Mouse (Mus musculus) liver, postnatal 0 days (tissue): ENCODE data around the gene Stom. TPM values are rescaled to one million over a fixed set of nuclear protein-coding genes. Genes with fewer than 3 reads are reported as not detected.

ENCODE experiments used
- ATAC-seq: fragments of 200-750 bp; cut with Nextera tagmentation; 2 replicates; pipeline ENCODE4 v1.8.0; 2017; ENCODE audit warnings: mild to moderate bottlenecking, moderate library complexity
- DNase-seq: peaks from one replicate; pipeline ENCODE4 v3.0.0-alpha.2; 2016
- H3K27ac ChIP-seq: fragments of 300-500 bp; sonication (generic); 2 replicates; pipeline ENCODE4 v1.5.1; 2014; ENCODE audit warnings: antibody characterized with exemption, moderate library complexity, mild to moderate bottlenecking, low read depth
- H3K27me3 ChIP-seq: fragments of 300-500 bp; sonication (generic); 2 replicates; pipeline ENCODE4 v1.6.1; 2014; ENCODE audit warnings: low read length, control low read depth, mixed read lengths; ENCODE audit not compliant: insufficient read depth
- H3K36me3 ChIP-seq: fragments of 300-500 bp; sonication (generic); replicated peaks from 2 replicates; pipeline ENCODE4 v1.6.1; 2014; ENCODE audit warnings: mild to moderate bottlenecking, control low read depth, low read length, moderate library complexity, mixed read lengths; ENCODE audit not compliant: insufficient read depth
- H3K4me1 ChIP-seq: fragments of 300-500 bp; sonication (generic); 2 replicates; pipeline ENCODE4 v1.6.1; 2014; ENCODE audit warnings: antibody characterized with exemption, mild to moderate bottlenecking, control low read depth; ENCODE audit not compliant: insufficient read depth
- H3K4me2 ChIP-seq: fragments of 300-500 bp; sonication (generic); 2 replicates; pipeline ENCODE4 v1.6.1; 2014; ENCODE audit warnings: low read depth, mild to moderate bottlenecking, low read length, moderate library complexity, mixed read lengths
- H3K4me3 ChIP-seq: fragments of 300-500 bp; sonication (generic); 2 replicates; pipeline ENCODE4 v1.5.1; 2014; ENCODE audit warnings: low read depth, low read length
- H3K9ac ChIP-seq: fragments of 300-500 bp; sonication (generic); replicated peaks from 2 replicates; pipeline ENCODE4 v1.6.1; 2014; ENCODE audit warnings: mild to moderate bottlenecking, moderate library complexity
- H3K9me3 ChIP-seq: fragments of 300-500 bp; sonication (generic); 2 replicates; pipeline ENCODE4 v1.6.1; 2016; ENCODE audit warnings: mild to moderate bottlenecking, control low read depth, low read length, mixed read lengths
- CTCF ChIP-seq: sonication (generic); IDR thresholded peaks from 2 replicates; pipeline ENCODE4 v1.5.1; 2016; ENCODE audit warnings: antibody characterized with exemption, low read depth
- EP300 ChIP-seq: IDR thresholded peaks from 2 replicates; pipeline ENCODE4 v1.6.1; 2016; ENCODE audit warnings: antibody characterized with exemption, low read depth, mild to moderate bottlenecking
- WGBS: fragments of 180-500 bp; shearing (Covaris S2); extraction: QIAGEN DNeasy Blood & Tissue Kit; methylation state at CpG from one replicate; pipeline ENCODE4 v1.1.7; 2014; ENCODE audit not compliant: insufficient replicate concordance; 5-methylcytosine and 5-hydroxymethylcytosine counted together
- polyA plus RNA-seq: library from polyadenylated mRNA; unstranded; fragments of >200 nt; fragmentation: Nextera tagmentation; extraction: Ambion mirVana; gene quantifications from 2 replicates; pipeline ENCODE4 v1.2.1, GENCODE M21; 2015

Gene Stom
- polyA plus RNA-seq, 1 experiment from 2014 or later, result 86.3 TPM

DNA sequence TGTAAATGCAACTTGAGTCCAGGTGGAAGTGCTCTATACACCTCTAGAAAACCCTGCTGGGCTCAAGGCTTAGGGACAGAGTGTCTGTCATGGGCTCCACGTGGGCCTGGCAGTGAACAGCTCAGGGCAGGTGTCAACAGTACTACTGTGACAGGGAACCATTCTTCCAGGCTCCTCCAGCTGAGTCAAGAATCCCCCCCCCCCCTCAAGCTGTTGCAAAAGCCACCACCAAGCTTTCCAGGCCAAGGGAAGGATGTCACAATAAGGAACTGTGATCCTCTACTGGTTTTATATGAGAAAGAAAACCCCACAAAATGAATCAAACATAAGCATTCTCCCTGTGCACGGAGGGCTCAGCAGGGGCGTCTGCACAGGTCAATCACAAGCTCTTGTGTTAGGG, 22.5 kb downstream of the Stom start:
- no peak overlapping the region for H3K4me3 ChIP-seq
- ATAC-seq, result no peak

DNA sequence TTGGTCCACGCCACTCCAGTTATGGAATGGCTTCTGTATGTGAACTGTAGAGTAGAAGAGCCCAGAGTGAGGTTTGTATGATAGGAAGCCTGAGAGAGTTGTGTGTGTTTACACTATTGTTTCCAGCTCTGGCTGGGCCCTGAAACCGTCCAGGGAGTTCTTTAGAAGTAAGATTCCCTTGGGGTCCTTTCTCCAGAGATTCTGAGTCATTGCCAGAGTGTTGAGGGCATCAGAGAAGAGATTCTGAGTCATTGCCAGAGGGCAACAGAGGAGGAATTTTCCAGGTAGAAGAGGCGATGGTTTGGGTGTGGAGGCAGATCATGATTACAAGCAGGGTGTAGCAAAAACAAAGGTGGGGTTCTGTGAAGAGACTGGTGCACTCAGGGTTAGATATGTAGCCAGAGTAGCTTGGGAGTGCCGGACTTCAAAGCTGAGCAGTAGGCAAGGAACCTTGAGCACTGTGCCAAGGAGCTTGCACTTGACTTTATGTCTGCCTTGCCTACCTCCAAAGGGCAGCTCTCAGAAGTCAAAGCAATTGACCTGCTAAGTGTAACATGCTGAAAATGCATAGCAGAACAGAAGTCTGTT, 26.8 kb downstream of the Stom start:
- DNase-seq, result no peak
- TF ChIP-seq CTCF (no peak), EP300 (no peak)

More for the DNA sequence above, 22.5 kb downstream of the Stom start:
- DNase-seq, result no peak
- Histone ChIP-seq H3K36me3 (peaks cover 62% of the 10 kb centered on the region), H3K27me3 (no peaks in the 10 kb centered on the region), H3K9me3 (no peaks in the 10 kb centered on the region), H3K4me2 (no peak overlapping the region), H3K9ac (no peak overlapping the region), H3K4me1 (peaks cover 16% of the 10 kb centered on the region), H3K27ac (no peak overlapping the region)
- 59% methylated on average over 3 of the region's 3 CpGs for WGBS
- TF ChIP-seq EP300, result no peak
- no peak for TF ChIP-seq CTCF

DNA sequence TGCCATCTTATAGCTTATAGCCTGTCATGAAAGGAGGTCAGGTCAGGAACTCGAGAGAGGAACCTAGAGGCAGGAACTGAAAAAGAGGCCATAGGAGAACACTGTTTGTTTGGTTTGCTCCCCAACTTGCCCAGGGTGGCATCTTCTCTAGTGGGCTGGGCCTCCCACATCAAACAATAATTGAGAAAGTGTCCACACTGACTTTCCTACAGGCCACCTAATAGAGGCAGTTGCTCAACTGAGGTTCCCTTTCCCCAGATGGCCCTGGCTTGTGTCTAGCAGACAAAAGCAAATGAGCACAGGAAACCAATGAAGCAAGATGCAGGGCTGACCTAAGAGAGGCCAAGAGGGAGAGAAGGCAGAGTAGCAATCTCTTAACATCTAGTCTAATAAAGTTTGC, 28.6 kb downstream of the Stom start:
- Histone ChIP-seq H3K36me3 (peaks cover 11% of the 10 kb centered on the region), H3K27me3 (no peaks in the 10 kb centered on the region), H3K9ac (no peak overlapping the region), H3K4me3 (no peak overlapping the region), H3K4me1 (no peaks in the 10 kb centered on the region), H3K27ac (no peak overlapping the region; the same call in 1 of the 2 replicates), H3K4me2 (no peak overlapping the region), H3K9me3 (no peaks in the 10 kb centered on the region)
- peak; percentile 38; the same call in 1 of the 2 replicates for ATAC-seq
- TF ChIP-seq EP300, result no peak
- TF ChIP-seq CTCF, result no peak
- 46% methylated on average over 1 of the region's 1 CpGs for WGBS
- no peak for DNase-seq

More for the DNA sequence above, 26.8 kb downstream of the Stom start:
- H3K4me1 ChIP-seq, result no peaks in the 10 kb centered on the region
- H3K27me3 ChIP-seq, result no peaks in the 10 kb centered on the region
- no peaks in the 10 kb centered on the region for H3K9me3 ChIP-seq
- 90% methylated on average over 4 of the region's 4 CpGs for WGBS
- ATAC-seq, result no peak
- no peak overlapping the region for H3K27ac ChIP-seq
- no peak overlapping the region for H3K9ac ChIP-seq
- H3K4me3 ChIP-seq, result no peak overlapping the region
- H3K4me2 ChIP-seq, result no peak overlapping the region
- H3K36me3 ChIP-seq, result peaks cover 26% of the 10 kb centered on the region

DNA sequence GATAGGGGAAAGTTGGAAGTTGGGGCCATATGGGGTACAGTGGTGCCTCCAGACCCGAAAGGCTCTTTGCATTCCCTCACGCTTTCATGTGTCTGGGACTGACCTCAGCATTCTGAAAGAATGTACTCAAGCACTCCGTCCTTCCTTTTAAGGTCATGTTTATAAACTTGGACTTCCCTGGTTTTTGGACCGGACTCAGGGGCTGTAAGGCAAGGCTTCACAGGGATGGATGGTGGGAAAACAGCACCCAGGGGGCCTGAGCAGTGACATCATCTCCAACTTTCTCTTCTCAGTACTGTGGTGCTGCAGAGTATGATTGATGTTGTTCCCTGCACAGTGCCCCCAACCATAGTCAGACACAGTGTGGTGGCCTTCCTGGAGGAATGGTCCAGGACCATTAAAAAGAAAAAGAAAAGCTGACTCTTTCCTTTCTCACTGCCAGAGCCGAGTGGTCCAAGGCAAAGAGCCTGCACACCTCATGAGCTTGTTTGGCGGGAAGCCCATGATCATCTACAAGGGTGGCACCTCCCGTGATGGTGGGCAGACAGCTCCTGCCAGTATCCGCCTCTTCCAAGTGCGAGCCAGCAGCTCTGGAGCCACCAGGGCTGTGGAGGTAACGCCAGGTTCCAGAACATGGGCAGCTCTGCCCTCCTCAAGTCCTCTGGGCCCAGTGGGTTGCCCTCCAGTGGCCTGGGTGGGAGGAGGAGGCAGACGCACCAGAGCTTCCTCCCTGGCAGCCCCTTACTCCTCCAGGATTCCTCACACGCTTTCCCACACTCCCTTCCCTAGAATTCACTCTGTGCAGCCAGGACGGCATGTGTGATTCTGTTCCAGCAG, 34.5 kb downstream of the Stom start:
- DNase-seq, result no peak
- Histone ChIP-seq H3K4me3 (no peak overlapping the region), H3K4me2 (no peak overlapping the region), H3K4me1 (no peaks in the 10 kb centered on the region), H3K27me3 (no peaks in the 10 kb centered on the region), H3K9ac (no peak overlapping the region), H3K36me3 (peaks cover 15% of the 10 kb centered on the region), H3K9me3 (no peaks in the 10 kb centered on the region), H3K27ac (peak overlapping the region; percentile 39; the same call in 1 of the 2 replicates)
- WGBS, result 74% methylated on average over 13 of the region's 13 CpGs
- ATAC-seq, result no peak
- TF ChIP-seq EP300, result no peak
- TF ChIP-seq CTCF, result no peak

- Histone ChIP-seq H3K27ac (no peak overlapping the region), H3K4me1 (no peaks in the 10 kb centered on the region), H3K9ac (no peak overlapping the region), H3K27me3 (no peaks in the 10 kb centered on the region), H3K4me3 (no peak overlapping the region), H3K4me2 (no peak overlapping the region), H3K36me3 (peaks cover 18% of the 10 kb centered on the region; the same call in 1 of the 2 replicates), H3K9me3 (no peaks in the 10 kb centered on the region)
- WGBS, result 63% methylated on average over 2 of the region's 2 CpGs
- ATAC-seq (no peak), DNase-seq (no peak)
- no peak for TF ChIP-seq CTCF
- TF ChIP-seq EP300, result no peak
These were observed 37.3 kb downstream of the Stom start for GRCm38 (mm10) chr2:35299437-35299836.

GRCm38 (mm10) chr2:35297703-35298332, 39.0 kb downstream of the Stom start:
- DNase-seq (peak; percentile 84), ATAC-seq (peak; percentile 76)
- no peak for TF ChIP-seq EP300
- TF ChIP-seq CTCF, result peak; percentile 100
- Histone ChIP-seq H3K4me3 (no peak overlapping the region), H3K36me3 (peaks cover 18% of the 10 kb centered on the region), H3K9ac (no peak overlapping the region), H3K4me2 (no peak overlapping the region), H3K9me3 (no peaks in the 10 kb centered on the region), H3K4me1 (no peaks in the 10 kb centered on the region), H3K27ac (no peak overlapping the region), H3K27me3 (no peaks in the 10 kb centered on the region)
- 26% methylated on average over 15 of the region's 15 CpGs for WGBS
